Mouse (Mus musculus) cerebellum, adult 2 months (tissue): ENCODE data around the gene Oas1d.

ENCODE experiments used
- CTCF ChIP-seq: fragments of 200-500 bp; IDR thresholded peaks from 2 replicates; pipeline ENCODE4 v1.5.1; 2011; ENCODE audit warnings: low read depth, mild to moderate bottlenecking, control low read depth, low read length, moderate library complexity, borderline replicate concordance; ENCODE audit not compliant: insufficient read depth
- POLR2A ChIP-seq: fragments of 200-500 bp; IDR thresholded peaks from 2 replicates; pipeline ENCODE4 v1.6.1; 2011; ENCODE audit warnings: low read length, control low read depth, borderline replicate concordance; ENCODE audit not compliant: insufficient read depth

DNA sequence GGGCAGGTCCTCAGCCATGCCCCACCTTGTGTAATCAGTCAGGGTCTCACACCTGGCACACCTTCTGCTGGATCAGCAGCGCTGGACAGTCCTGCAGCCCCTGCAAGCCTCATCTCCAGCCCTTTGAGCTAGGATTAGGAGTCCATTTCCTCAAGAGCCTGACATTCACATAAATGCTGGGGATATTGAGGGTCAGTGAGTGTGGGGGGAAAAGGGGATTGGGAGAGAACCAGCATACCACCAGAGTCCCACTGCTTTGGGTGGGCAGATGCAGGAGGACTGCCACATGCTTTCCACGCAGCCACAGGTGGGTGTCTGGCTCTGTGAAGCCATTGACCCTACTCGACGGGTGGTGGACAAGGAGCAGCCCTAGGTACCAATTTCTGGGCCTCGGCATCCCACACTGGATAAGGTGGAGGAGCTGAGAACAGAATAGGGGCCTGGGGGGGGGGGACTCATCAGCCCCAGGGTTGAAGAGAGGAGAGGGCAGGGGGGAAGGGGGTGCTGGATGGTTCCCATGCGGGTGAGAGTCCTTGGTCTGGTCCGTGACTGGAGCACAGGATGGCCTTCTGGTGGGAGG, 44.8 kb upstream of the Oas1d start:
- no peak for TF ChIP-seq POLR2A
- TF ChIP-seq CTCF = no peak
